Mouse (Mus musculus) layer of hippocampus, postnatal 10 days (tissue): ENCODE measurements around the gene Golga4. TPM values are rescaled to one million over a fixed set of nuclear protein-coding genes. Genes with fewer than 3 reads are reported as not detected.

Experiments
- DNase-seq, 2 experiments: peaks; one replicate each; pipeline ENCODE4 v3.0.0; 2021; ENCODE audit warnings: low spot score in 2 of 2
- total RNA-seq, 2 experiments: library from RNA; stranded (reverse); gene quantifications; 2 replicates each; pipeline ENCODE4 v1.2.3; 2021

The Golga4 gene
- total RNA-seq, 2 experiments from 2014 or later: 67.3 to 76.7 TPM

DNA sequence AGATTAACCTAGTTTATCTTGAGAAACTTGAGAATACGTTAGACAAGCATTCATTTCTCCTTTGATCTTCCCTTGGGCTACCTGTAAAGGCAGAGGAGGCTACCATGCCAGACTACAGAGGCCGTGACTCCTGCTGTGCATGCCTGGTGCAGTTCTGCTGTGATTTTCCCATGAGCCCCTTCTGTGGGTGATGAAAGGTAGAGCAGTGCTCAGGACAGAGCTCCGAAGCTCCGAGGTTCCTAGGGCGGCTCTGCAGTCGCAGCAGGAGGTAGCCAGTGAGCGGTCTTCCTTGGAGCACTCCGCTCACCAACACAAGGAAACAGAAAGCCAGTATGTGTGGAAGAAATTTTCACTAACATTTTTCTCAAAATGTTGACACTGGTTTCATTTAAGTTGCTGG lies 15.6 kb downstream of the Golga4 start:
- no peak for DNase-seq

DNA sequence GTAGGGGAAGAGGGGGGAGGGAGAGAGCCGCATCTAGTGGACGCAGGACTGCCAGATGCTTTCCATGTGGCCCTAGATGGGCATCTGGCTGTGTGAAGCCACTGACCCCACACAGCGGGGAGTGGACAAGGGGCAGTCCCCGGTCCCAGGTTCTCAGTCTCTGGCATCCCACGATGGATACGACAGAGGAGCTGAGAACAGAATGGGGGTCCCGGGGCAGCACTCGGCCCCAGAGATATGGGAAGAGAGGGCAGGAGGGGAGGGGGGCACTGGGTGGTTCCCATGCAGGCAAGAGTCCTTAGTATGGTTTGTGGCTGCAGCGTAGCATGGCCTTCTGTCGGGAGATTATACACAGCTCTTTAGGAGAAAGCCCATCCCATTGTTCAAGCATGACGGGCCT lies 17.7 kb downstream of the Golga4 start:
- no peak for DNase-seq

DNA sequence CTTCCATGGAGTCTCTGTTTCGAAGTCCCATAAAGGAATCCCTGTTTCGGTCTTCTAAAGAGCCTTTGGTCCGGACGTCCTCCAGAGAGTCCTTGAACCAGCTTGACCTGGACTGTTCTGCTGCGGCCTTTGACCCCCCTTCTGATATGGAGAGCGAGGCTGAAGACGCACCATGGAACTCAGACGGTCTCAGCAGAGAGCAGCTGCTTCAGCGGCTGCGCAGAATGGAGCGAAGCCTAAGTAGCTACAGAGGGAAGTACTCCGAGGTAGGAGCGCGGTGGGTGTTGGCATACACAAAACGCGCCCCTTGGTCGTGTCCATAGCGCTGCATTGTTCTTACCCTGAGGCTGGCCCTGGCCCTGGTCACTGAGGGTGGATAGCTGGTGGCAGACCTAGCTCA lies 21.0 kb downstream of the Golga4 start:
- DNase-seq: no peak

DNA sequence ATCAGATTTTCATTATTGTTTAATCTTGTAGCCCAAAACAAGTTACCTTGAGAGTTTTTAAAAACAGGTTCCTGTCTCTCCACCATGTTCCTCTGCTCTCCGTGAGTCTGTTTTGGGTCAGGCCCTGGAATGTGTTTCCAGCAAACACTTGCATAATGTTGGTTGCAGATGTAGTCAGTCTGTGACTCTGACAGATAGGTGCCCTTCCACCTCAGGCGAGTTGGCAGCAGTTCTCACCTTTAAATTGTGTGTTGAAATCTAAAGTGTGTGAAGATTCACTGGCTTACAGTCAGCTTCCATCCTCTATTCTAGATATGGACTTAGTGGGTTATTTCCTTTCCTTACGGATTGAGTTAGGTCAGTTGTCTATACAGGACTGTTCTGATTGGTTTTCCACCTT lies 23.7 kb downstream of the Golga4 start:
- no peak for DNase-seq

DNA sequence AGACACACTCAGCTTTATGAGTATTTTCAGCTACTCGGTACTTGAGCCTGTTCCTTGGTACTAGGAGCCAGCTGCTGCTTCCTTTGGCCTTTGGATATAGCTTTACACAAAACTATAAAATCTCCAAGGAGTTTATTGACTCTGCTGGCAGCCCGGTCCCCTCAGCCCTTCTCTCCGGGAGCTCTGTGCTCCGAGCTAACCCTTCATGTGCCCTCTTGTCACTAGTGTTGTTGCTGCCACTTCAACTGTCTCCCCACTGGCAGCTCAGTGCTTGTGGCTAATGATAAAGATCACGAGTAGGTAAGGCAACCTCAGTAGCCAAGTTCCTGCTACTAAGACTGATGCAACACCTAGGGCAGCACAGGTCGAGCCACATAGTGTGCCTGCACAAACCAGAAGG lies 24.6 kb downstream of the Golga4 start:
- no peak for DNase-seq

DNA sequence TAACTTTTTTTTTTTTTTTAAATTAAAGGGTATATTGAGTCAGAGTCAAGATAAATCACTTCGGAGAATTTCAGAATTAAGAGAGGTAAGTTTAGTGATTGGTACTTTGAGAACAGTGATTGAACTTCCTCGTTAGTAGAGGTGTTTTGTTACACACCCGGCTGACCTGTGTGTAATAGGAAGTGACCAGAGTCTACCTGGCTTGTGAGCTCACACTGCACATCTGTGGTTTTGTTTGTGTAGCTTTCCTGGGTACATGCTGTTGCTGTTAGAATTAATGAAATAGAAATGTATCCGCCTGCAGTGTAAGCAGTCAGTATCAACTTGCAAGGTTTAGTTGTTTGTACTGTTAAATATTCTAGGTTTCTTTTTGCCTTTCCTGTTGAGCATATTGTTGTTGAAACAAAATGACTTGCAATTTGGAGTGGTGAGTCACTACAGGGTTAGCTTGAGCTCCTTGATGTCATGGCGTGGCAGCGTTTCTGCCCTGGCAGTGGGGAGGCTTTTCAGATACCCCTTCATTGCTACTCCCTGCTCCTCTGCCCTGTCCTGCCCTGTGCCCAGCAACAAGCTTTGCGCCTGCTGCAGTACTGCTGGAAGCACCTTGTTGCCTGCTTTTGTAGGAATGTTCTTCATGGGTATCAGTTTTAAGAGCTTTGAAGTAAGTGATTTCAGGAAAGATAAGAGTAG lies 26.6 kb downstream of the Golga4 start:
- DNase-seq: no peak

DNA sequence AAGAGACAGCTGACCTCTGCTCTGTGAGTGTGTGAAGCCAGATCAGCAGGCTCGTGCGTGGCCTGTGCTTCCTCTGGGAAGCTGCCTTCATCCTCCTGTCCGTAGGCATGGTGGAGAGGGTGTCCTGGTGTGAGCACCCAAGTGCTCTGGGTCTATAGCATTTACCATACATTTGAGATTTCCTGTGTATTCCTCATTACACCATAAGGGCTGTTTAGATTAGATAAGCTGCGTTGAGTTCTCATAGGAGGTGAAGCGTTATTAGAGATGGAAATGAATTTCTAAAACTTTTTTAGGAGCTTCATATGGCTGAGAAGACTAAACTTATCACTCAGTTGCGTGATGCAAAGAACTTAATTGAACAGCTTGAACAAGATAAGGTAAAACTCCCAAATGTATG lies 30.9 kb downstream of the Golga4 start:
- no peak for DNase-seq

DNA sequence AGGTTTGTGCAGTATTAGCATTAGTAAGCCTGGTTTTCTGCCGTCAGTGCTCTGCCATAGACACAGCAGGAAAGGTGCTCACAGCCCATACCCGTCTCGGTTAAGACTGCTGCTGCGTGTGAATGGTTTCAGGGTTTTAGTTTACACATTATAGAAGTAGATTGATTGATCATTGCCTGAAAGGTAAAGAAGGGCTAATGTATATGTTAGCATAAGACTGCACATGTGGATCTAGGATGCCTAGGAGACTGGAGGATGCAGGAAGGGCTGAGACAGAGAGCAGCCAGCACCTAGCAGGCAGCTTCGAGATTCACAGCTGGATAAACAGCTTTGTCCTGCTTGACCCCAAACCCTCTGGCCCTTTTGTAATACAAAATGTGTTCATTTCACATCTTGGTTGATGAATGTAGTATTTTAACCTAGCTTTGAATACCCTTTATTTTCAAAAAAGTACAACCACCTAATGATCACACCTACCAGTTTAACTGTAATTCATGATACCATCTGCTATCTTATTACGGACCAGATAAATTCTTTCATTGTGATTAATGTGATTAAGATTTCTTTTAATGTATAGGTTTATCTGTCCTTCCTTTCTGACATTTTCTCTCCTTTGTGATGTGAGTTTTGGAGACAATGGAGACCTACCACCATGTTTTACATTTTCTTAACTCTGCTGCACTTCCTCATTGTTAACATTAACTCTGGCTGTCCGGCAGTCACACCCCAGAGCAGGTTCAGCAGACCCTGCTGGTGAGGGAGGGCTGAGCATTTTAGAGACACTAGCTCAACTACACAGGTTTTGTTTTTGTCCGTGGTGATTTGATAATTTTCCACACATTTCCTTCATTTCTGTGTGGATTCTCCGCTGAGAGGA lies 31.6 kb downstream of the Golga4 start:
- DNase-seq: no peak

DNA sequence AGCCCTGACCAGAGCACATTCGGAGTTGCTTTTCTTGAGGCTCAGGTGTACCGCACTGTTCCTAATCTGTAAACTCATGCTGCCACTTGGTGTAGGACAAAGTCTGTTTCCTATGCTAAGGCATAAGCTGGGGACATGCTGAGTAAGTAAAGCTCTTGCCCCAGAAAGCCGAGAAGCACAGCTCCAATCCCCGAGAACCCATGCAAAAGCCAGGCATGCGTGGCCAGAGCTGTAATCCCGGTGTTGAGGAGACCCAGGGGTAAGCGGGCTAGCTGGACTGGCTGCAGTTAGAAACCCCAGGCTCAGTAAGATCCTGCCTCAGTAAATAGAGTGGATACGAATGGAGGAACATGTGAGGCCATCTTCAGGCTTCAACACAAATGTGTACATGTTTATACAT lies 35.8 kb downstream of the Golga4 start:
- no peak for DNase-seq

DNA sequence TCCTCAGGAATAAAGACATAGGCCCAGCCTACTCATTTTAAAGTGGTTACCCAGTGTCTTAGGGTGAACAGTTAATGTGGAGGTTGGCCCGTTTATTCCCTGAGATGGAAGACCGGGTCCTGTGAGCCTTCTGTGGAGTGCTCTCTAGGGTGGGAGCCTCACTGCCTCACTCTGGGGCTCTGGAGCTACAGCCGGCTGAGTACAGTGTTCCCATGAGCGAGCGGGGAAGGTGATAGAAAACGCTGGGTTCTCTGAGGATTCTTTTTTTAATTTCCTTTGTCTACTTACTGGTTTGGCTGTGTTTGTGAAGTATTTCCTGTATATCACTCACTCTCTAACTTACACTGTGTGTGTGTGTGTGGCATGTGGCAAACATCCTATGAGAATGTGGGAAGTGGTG lies 39.1 kb downstream of the Golga4 start:
- DNase-seq: no peak

DNA sequence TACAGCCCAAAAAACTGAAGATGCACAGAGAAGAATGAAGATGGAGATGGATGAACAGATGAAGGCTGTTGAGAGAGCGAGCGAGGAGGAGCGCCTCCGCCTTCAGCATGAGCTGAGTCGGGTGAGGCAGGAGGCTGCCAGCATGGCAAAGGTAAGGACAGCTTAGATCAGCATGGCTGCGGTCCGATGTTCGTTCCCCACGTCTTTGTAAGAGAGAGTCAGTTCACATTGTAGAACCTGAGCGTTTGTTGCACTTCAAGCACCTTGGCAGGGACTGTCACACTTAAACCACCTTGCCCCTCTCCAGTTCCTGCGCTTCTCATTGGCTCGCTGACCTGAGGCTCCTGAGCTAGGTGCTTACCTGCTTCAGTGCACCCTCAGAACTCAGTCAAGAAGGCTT lies 42.6 kb downstream of the Golga4 start:
- DNase-seq: no peak

DNA sequence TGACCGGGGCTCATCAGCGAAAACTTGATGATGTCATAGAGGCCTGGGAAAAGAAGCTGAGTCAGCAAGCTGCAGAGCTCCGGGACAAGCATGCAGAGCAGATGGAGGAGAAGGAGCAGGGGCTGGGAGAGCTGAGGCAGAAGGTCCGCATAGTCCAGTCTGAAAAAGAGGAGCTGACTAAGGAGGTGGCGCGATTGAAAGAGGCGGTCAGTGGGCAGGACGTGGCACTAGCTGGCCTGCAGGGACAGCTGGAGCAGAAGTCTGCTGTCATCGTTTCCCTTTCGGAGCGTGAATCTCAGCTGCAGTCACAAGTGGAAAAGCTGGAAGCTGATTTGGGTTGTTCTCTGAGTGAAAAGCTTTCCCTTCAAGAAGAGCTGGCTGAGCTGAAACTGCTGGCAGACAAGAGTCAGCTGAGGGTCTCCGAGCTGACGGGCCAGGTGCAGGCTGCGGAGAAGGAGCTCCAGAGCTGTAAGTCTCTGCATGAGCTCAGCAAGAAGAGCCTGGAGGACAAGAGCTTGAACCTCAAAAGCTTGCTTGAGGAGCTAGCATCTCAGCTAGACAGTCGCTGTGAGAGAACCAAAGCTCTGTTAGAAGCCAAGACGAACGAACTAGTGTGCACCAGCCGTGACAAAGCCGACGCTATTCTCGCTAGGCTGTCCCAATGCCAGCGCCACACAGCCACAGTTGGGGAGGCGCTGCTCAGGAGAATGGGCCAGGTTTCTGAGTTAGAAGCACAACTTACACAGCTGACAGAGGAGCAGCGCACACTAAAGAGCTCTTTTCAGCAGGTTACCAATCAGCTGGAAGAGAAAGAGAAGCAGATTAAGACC lies 51.1 kb downstream of the Golga4 start:
- DNase-seq: peak; percentile 43 to 50

DNA sequence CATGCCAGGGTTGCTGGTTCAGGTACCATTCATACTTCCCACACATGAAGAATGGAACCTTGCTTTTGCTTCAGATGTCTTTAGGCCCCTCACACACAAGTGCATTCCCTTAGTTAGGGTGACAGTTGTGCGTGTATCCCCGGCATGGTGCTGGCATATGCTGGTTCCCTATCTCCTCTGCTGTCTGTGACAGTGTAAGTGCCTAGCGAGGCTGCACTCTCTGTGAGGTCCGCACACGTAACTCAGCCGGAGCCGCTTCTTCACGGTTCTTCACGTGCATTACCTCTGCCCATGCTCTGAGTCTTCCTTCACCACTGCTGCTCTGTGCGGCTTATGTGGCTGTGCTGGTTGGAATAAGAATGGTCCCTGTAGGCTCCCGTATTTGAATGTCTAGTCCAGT lies 57.3 kb downstream of the Golga4 start:
- no peak for DNase-seq

DNA sequence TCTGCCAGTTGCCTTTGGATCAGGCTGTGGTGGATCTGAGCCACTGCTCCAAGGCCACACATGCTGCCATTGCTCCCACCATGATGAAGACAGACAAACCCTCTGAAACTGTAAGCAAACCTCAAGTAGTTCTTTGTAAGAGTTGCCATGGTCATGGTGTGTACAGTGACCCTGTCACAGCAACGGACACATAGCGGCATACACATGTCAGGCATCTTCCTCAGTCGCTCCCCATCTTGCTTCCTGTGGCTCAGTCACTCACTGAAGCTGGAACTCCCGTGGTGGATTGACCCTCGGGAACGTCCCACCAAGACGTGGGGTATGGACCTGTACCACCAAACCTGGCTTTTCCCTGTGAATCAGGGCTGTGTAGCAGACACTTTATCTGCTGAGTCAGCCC lies 57.8 kb downstream of the Golga4 start:
- no peak for DNase-seq

DNA sequence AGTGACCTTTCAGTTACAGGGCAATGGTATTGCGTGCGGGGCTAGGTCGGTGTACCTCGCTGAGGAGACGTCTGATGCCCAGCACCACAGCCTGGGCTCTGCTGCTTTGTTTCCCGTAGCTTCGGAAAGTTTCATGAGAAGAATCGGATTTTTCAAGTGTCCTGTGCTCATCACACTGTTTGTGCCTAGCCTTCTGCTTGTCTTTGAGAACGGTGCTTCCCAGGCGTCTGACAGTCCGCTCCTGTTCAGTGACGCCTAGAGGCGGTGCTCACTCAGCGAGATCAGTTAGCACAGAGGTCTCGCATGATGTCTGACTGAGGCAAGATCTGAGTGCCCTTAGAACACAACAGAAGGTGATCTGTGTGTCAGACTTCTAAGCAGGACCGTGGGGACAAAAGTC lies 58.6 kb downstream of the Golga4 start:
- DNase-seq: no peak

DNA sequence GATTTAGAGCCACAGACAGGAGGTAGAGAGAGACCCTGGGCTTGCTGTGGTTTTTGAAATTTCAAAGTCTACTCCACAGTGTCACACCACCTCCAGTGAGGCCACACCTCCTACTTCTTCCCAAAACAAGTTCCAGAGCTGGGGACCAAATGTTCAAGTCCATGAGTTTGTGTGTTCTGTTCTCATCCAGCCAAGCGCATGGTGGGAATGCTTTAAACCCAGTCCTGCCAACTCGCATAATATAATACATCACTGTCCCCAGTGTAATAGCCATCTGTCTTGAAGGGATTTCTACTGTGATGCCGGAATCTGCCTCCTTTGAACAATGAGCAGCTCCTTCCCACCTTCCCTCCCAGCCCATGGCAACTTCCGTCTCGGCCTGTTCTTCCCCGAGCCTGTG lies 63.3 kb downstream of the Golga4 start:
- DNase-seq: no peak

DNA sequence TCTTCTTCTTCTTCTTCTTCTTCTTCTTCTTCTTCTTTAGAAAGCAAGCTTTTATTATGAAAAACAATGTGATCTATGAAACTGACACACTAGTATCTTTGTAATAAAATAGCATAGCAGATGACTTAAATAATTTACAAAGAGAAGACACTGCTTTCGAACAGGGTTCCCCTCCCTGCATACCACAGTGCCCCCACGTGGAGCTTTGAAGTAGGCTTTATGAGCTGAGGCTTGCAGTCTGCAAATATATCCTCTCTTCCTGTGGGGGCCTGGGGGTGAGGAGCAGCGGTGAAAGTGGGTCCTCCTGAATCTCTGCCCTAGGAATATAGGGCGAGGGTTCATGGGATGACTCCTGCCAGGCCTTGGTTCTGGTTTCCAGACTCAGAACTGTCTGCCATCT lies 64.8 kb downstream of the Golga4 start:
- no peak for DNase-seq

DNA sequence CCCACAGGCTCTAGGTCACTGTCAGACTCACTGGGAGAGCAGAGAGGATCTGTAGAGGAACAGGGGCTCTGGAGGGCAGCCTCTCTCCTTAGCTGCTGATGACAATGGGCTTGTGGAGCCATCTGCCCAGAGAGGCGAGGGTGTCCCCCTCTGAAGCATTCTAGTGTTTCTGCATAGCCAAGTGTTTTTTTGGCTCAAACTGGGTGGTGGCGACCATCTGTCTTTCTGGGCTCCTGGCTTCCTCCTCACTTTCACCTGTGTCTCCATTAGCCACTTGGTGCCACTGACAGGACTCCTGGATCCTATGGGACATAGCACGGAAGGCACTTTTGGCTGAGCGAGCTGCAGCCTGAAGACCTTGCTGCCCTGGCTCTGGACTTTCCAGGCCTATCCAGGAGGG lies 65.6 kb downstream of the Golga4 start:
- DNase-seq: no peak

DNA sequence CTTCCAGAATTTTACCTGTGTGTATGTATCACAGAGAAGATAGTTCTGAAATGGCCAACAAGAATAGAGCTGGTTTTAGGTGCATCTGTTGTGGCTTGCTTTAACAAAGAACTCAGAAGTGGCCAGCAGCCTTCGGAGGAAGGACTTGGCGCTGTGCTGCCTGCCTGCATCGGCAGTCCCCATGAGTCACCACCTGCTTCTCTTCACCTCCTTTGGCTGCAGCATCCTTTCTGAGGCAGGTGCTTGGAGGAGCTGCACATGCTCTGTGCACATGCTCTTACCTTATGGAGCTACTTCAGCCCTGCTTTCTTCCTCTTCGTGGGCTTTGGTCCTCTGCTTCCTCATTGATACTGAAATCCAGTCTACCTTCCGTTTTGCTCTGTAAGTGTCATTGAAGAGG lies 68.8 kb downstream of the Golga4 start:
- no peak for DNase-seq

DNA sequence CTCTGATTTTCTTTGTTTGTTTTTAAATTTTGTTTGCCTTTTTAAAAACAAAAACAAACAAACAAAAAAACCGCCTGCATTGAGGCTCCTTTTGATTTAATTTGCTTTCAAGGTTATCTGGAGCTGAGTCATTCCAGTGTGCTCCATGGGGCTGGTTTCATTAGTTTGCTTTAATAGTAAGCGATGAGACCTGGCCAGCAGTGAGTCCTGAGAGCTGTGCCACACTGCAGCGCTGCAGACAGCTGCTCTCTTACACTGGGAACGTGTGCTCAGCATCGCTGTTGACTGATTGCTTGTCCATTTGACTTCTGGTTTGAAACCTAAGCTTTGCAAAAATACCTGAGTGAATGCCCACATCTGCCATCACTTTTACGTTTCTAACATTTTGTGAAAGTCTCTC lies 74.3 kb downstream of the Golga4 start:
- no peak for DNase-seq

DNA sequence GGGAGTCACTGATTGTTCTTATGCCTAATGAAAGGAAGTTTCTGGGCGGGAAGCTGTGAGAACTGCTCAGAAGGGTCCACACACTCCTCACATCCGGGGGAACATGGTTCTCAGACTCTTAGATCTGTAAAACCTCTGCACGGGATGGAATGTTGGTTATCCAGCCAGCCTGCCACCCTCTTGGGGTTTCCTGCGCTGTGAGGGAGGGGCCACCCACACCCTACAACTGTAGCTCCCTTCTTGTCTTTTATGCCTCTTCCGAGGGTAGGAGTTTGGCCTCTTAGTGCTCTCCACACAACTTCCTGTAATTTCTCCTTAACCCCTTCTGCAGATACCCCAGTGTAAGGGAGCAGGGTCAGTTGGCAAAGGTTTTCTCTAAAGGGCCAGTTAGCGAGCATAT lies 76.7 kb downstream of the Golga4 start:
- DNase-seq: no peak

DNA sequence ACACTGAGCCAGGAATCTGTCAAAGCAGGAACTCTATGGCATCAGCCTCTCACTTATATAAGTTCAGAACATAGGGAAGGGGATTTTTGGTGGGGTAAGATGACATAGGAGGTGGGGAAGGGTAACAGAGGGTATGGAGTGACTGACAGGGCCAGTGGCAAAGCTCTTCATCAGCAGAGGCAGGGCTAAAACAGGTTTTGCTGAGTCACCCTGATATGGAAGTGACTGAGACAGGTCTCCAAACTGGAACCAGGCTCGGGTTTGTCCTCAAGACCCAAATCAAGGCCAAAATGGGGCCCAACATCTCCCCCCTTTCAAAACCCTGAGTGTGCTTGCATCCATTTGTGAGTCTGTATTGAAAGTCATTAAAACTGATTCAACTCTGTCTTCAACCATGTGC lies 78.8 kb downstream of the Golga4 start:
- no peak for DNase-seq
